Mouse (Mus musculus) spleen, adult 2 months (tissue): ENCODE measurements at regions not wholly inside any gene's neighbourhood (a gene's known extent, or its start where the extent isn't known, plus 50 kb on each side); places are given as distances from the start of the nearest gene placed in this dataset.

Experiments used
- CTCF ChIP-seq: fragments of 200-500 bp; IDR thresholded peaks from 2 replicates; pipeline ENCODE4 v1.5.1; 2011; ENCODE audit warnings: mild to moderate bottlenecking, inconsistent platforms; ENCODE audit not compliant: insufficient read depth, insufficient read length, insufficient replicate concordance; ENCODE audit errors: extremely low read depth
- POLR2A ChIP-seq: fragments of 200-500 bp; IDR thresholded peaks from 2 replicates; pipeline ENCODE4 v1.6.1; 2011; ENCODE audit warnings: low read depth, low read length, inconsistent platforms

- no peak for TF ChIP-seq CTCF
- TF ChIP-seq POLR2A: no peak
Measured at GRCm38 (mm10) chr5:103301303-103301702, 90.2 kb upstream of the Mapk10 start.
